Mouse (Mus musculus): ENCODE data around the gene Iqcf1. TPM values are rescaled to one million over a fixed set of nuclear protein-coding genes. Genes with fewer than 3 reads are reported as not detected.
"Not testable (repeated sequence)": the region's sequence is repeated elsewhere in the genome, so short reads cannot be mapped to it uniquely, and the experiment has no call there.

The Iqcf1 gene
- polyA plus RNA-seq, 1 experiment = not detected

DNA sequence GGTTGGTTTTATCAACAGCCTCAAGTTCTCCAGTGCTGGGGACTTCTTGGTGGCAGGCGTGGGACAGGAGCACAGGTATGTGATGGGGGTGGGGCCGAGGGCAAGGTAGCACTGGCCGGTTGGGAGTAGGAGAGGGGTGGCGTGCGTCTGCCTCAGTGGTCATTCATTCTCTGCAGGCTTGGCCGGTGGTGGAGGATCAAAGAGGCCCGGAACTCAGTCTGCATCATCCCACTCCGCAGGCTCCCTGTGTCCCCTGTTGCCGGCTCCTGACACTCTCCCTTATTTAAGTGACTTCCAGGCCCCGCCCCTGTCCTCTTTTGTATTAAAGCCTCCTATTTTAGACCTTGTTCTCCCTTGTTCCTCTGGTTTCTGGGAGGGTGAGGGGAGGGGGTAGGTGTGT is 14.7 kb upstream of the Iqcf1 start:
- no peak overlapping the region for H3K4me3 ChIP-seq (ENCODE audit: insufficient read depth, low read depth, low read length)
- no peaks in the 10 kb centered on the region for H3K4me1 ChIP-seq (ENCODE audit: control insufficient read depth, insufficient read depth, insufficient read length, low read length)
- no peak overlapping the region for H3K27ac ChIP-seq (replicated peaks; ENCODE audit: low read depth, low read length)

DNA sequence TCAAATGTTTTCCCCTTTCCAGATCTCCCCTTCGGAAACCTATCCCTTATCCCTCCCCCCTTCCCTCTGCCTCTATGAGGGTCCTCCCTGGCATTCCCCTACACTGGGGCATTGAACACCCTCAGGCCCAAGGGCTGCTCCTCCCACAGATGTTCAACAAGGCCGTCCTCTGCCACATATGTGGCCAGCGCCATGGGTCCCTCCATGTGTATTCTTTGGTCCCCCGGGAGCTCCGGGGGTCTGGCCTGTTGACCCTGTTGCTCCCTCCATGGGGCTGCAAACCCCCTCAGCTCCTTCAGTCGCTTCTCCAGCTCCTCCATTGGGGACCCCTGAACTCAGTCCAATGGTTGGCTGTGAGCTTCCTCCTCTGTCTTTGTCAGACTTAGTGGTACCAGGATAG is 12.2 kb upstream of the Iqcf1 start:
- not testable (repeated sequence) for H3K27ac ChIP-seq (replicated peaks; ENCODE audit: low read depth, low read length); H3K4me1 ChIP-seq (ENCODE audit: control insufficient read depth, insufficient read depth, insufficient read length, low read length); H3K4me3 ChIP-seq (ENCODE audit: insufficient read depth, low read depth, low read length)

DNA sequence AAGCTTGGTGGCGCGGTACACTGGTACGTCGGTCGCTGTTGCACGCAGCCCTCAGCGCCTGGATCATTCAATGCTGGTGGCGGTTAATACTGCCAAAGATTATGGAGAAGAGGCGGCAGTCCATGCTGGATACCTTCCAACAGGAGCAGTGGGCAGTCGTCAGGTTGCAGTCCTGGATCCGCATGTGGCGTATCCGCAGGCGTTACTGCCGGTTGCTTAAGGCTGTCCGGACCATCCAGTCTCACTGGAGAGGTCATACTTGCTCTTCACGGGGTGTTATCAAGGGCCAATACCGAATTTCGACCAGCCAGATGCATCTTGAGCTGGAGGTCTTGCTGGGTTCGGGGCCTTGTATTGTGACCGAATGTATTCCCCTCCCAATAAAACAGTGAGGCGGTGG is 2.1 kb downstream of the Iqcf1 start:
- Histone ChIP-seq H3K4me3 (ENCODE audit: insufficient read depth, low read depth, low read length) (no peak overlapping the region), H3K27ac (replicated peaks; ENCODE audit: low read depth, low read length) (no peak overlapping the region), H3K4me1 (ENCODE audit: control insufficient read depth, insufficient read depth, insufficient read length, low read length) (no peaks in the 10 kb centered on the region)

DNA sequence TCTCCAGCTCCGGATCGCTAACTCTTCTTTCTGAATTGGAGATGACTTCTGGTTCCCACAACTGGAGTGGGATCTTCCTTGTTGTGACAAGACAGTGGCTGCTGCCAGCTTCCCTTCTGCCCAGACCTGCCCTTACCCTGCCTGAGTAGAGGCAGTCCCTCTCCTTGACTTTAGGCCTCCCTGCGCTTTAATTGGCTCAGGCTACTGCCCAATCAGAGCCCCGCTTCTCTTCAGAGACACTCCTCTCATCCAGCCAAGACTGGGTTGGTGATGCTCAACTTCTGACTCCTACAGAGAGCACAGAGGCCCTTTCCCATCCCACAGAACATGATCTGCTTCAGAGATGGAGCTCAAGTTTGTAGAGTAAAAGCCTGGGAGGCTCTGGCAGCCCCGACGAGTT is 4.5 kb downstream of the Iqcf1 start:
- Histone ChIP-seq H3K4me1 (ENCODE audit: control insufficient read depth, insufficient read depth, insufficient read length, low read length) (no peaks in the 10 kb centered on the region), H3K27ac (replicated peaks; ENCODE audit: low read depth, low read length) (no peak overlapping the region), H3K4me3 (ENCODE audit: insufficient read depth, low read depth, low read length) (no peak overlapping the region)

DNA sequence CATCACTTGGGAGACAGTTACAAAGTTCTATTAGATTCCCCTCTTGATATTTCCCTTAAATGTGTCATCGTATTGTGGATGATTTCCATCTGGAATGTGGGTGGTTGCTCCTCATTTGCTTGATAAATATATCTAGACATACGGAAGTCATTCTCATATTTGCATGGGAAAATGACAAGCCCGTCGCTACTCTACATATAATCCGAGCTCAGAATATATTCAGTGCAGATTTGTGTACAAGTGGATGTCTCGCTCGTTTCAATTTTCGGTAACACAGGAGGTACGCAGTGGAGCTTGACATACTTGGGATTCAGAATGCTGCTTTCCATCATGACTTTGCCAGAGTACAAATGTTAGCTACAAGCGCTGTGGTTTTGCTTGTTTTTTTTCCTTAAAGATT is 9.6 kb downstream of the Iqcf1 start:
- H3K4me1 ChIP-seq (ENCODE audit: control insufficient read depth, insufficient read depth, insufficient read length, low read length) = no peaks in the 10 kb centered on the region
- H3K4me3 ChIP-seq (ENCODE audit: insufficient read depth, low read depth, low read length) = no peak overlapping the region
- H3K27ac ChIP-seq (replicated peaks; ENCODE audit: low read depth, low read length) = no peak overlapping the region

DNA sequence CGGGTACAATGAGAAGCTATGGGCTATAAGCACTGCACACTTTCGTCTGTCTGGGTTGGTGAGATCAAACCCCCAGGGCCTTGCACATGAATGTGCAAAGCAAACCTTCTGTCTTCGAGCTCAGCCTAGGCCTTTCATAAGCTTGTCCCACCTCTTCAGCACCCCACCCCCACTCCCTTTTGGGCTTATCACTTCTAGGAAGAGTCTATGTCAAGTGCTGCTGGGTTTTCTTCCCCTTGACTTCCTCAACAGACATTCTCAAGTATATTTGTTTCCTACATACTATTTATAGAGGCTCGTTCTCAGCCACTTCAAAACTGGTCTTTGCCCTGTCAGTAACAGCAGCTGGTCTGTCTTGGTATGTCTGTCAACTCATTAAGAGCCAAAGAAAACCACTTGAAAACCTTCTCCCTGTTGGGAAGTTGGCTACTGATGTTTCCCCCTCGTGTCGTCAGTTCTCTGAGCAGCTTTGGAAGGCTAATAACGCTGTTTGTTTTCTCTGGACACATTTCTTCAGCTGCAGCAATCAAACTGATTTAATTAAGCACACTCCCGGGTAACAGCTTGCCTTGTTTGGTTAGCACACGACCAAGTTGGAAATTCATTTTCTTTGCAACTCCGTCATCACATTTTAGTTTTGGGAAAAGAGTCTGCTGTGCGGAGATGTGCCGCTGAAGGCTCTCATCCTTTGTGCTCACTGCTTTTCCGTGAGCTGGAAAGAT is 13.1 kb downstream of the Iqcf1 start:
- Histone ChIP-seq H3K4me3 (ENCODE audit: insufficient read depth, low read depth, low read length) (no peak overlapping the region), H3K27ac (replicated peaks; ENCODE audit: low read depth, low read length) (no peak overlapping the region), H3K4me1 (ENCODE audit: control insufficient read depth, insufficient read depth, insufficient read length, low read length) (no peaks in the 10 kb centered on the region)

DNA sequence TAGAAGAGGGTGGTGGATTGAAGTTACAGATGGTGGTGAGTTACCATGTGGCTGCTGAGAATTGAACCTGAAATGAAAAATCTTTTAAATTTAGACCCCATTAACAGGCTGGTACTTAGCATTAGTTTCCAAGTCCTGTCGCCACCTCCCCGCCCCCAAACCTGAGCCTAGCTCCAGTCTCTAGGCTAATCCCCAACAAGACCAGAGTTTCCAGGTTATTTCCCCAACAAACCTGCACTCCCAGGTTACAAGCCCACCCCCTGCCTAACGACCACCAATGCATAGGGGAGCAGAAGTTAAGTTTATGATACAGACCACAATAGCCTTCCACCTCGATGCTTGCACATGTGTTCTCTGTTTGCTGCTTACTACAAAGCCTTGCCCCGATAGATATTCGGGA is 13.8 kb downstream of the Iqcf1 start:
- Histone ChIP-seq H3K27ac (replicated peaks; ENCODE audit: low read depth, low read length) (no peak overlapping the region), H3K4me3 (ENCODE audit: insufficient read depth, low read depth, low read length) (no peak overlapping the region), H3K4me1 (ENCODE audit: control insufficient read depth, insufficient read depth, insufficient read length, low read length) (no peaks in the 10 kb centered on the region)

DNA sequence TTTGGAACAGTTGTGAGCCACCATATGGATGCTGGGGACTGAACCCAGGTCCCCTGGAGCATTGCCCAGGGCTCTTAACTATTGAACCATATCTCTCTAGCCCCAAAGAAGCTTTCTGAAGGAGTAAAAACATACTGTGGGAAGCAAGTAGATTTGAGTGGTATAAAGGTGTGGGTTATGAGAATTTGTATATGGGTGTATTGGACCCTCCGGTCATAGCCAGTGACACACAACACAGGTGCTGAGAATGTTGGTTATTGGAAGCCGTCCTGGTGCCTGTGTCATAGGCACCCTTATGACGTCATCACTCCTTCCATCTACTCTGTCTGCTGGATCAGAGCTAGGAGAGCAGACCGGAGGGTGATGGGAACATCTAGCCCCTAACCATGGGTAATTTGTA is 14.5 kb downstream of the Iqcf1 start, which contains the start of gene Iqcf5:
Iqcf5 (plus strand) TSS at position 301 of the 400 bp plus-strand sequence.
- H3K27ac ChIP-seq (replicated peaks; ENCODE audit: low read depth, low read length) = no peak within 1 kb of the TSS
- no peak within 1 kb of the TSS for H3K4me3 ChIP-seq (ENCODE audit: insufficient read depth, low read depth, low read length)
- no peaks in the 10 kb centered on the region for H3K4me1 ChIP-seq (ENCODE audit: control insufficient read depth, insufficient read depth, insufficient read length, low read length)

DNA sequence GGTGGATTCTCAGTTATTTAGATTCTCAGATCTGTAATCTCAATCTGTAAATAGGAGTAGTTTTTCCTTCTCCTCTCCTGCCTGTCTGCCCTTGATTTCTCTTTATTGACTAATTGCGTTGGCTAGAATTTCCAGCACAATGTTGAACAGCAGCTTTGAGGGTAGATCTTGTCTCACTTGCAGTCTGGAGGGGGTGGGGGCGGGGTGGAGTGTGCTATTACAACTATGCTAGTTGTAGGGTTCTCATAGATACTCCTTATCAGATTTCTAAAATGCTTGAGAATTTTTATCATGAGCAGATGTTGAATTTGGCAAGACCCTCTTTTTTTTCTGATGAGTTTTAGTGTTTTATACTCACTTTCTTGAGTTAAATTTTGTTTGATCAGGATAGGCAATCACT is 19.7 kb downstream of the Iqcf1 start:
- no peak overlapping the region for H3K27ac ChIP-seq (replicated peaks; ENCODE audit: low read depth, low read length)
- no peak overlapping the region for H3K4me3 ChIP-seq (ENCODE audit: insufficient read depth, low read depth, low read length)
- H3K4me1 ChIP-seq (ENCODE audit: control insufficient read depth, insufficient read depth, insufficient read length, low read length) = no peaks in the 10 kb centered on the region

DNA sequence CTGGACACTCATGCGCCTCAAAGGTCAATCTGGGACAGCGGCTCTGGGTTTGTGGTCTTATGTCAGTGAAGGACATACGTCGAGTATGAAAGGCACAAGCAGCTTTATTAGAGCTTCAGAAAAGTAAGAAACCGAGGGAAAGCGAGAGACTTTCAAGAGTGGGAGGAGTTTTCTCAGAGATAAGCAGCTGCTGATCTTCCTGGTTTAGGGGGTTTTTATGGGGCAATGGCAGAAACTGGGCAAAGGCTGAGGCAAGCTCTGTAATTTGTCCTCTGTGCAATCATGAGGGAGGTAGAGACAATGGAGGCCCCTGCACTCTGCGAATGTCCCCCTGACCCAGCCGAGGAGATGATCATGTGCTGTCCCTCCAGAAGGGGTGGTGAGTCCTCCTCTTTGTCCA is 20.1 kb downstream of the Iqcf1 start:
- no peaks in the 10 kb centered on the region for H3K4me1 ChIP-seq (ENCODE audit: control insufficient read depth, insufficient read depth, insufficient read length, low read length)
- no peak overlapping the region for H3K27ac ChIP-seq (replicated peaks; ENCODE audit: low read depth, low read length)
- H3K4me3 ChIP-seq (ENCODE audit: insufficient read depth, low read depth, low read length) = no peak overlapping the region

DNA sequence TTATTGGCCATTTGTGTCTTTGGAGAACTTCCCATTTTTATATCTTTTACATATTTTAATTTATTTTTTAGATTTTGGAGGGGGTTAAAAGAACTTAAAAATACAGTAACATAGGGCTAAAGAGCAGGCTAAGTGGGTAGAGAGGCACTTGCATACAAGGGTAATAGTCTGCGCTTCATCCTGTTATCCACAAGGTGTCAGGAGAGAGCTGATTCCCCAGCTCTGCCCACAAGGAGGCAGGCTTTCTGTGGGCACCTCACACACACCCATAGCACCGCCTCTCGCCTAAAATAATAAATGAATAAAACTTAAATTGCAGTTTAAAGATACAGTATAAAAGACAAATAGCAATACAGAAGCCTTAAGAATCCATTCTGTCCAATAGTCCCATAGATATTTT is 32.1 kb downstream of the Iqcf1 start:
- Histone ChIP-seq H3K27ac (replicated peaks; ENCODE audit: low read depth, low read length) (no peak overlapping the region), H3K4me1 (ENCODE audit: control insufficient read depth, insufficient read depth, insufficient read length, low read length) (no peaks in the 10 kb centered on the region), H3K4me3 (ENCODE audit: insufficient read depth, low read depth, low read length) (no peak overlapping the region)

DNA sequence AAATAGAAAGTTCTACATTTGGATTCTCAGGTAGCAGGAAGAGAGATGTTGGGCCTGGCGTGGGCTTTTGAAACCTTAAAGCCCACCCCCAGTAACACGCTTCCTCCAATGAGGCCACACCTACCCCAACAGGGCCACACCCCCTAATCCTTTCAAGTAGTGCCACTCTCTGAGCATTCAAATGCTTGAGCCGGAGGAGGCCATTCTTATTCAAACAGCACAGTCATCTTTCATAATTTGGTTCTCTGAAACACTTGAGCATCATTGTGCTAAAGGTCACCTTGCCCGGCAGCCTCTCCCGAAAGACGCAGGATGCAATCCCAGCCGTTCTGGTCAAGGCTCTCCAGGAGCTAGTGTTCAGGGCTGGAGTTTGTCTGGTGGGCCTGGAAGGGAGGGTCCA is 34.5 kb downstream of the Iqcf1 start:
- Histone ChIP-seq H3K4me3 (ENCODE audit: insufficient read depth, low read depth, low read length) (no peak overlapping the region), H3K4me1 (ENCODE audit: control insufficient read depth, insufficient read depth, insufficient read length, low read length) (no peaks in the 10 kb centered on the region), H3K27ac (replicated peaks; ENCODE audit: low read depth, low read length) (no peak overlapping the region)

DNA sequence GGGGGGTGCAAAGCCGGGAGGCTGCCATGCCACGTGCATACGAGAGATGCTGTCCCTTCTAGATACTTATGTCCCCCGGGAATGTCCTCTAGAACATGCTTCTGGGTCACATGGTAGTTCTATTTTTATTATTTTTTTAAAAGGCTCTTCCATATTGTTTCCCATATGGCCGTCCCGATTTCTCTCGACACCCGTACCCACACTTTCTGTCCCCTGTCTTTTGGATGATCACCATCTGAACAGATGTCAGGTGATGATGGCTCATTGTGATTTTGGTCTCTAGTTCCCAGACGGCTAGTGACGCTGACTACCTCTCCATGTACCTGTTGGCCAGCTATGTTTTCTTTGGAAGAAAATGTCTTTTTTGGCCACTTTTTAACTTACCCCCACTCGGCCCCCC is 35.2 kb downstream of the Iqcf1 start:
- Histone ChIP-seq H3K4me1 (ENCODE audit: control insufficient read depth, insufficient read depth, insufficient read length, low read length) (no peaks in the 10 kb centered on the region), H3K4me3 (ENCODE audit: insufficient read depth, low read depth, low read length) (no peak overlapping the region), H3K27ac (replicated peaks; ENCODE audit: low read depth, low read length) (no peak overlapping the region)

Other genes with a start within 250 kb of the Iqcf1 start
- 9.4 and 12.7 TPM in 2 replicates for gene Poc1a, start 218.9 kb upstream of the Iqcf1 start, polyA plus RNA-seq (2012; ENCODE audit: insufficient read depth, insufficient read length, missing spikeins)
- gene Dusp7, start 131.3 kb upstream of the Iqcf1 start, polyA plus RNA-seq (2012; ENCODE audit: insufficient read depth, insufficient read length, missing spikeins) = 17.5 and 21.8 TPM in 2 replicates
- gene Rpl29, start 70.5 kb upstream of the Iqcf1 start, polyA plus RNA-seq (2012; ENCODE audit: insufficient read depth, insufficient read length, missing spikeins) = 143 and 152 TPM in 2 replicates
- 3.6 and 6.1 TPM in 2 replicates for gene Acy1, start 61.6 kb upstream of the Iqcf1 start, polyA plus RNA-seq (2012; ENCODE audit: insufficient read depth, insufficient read length, missing spikeins)
- 21.5 and 26.4 TPM in 2 replicates for gene Abhd14b, start 52.5 kb upstream of the Iqcf1 start, polyA plus RNA-seq (2012; ENCODE audit: insufficient read depth, insufficient read length, missing spikeins)
- 12.8 and 12.9 TPM in 2 replicates for gene Abhd14a, start 52.3 kb upstream of the Iqcf1 start, polyA plus RNA-seq (2012; ENCODE audit: insufficient read depth, insufficient read length, missing spikeins)
- gene Pcbp4, start 46.7 kb upstream of the Iqcf1 start, polyA plus RNA-seq (2012; ENCODE audit: insufficient read depth, insufficient read length, missing spikeins) = 12.8 and 14.5 TPM in 2 replicates
- not detected in 2 replicates for gene Gpr62, start 34.0 kb upstream of the Iqcf1 start, polyA plus RNA-seq (2012; ENCODE audit: insufficient read depth, insufficient read length, missing spikeins)
- 15.1 and 15.9 TPM in 2 replicates for gene Rrp9, start 24.0 kb upstream of the Iqcf1 start, polyA plus RNA-seq (2012; ENCODE audit: insufficient read depth, insufficient read length, missing spikeins)
- gene Parp3, start 23.0 kb upstream of the Iqcf1 start, polyA plus RNA-seq (2012; ENCODE audit: insufficient read depth, insufficient read length, missing spikeins) = 45.8 and 46.8 TPM in 2 replicates
- gene Iqcf5, start 14.6 kb downstream of the Iqcf1 start, polyA plus RNA-seq (2012; ENCODE audit: insufficient read depth, insufficient read length, missing spikeins) = not detected in 2 replicates
- gene Iqcf3, start 61.7 kb downstream of the Iqcf1 start, polyA plus RNA-seq (2012; ENCODE audit: insufficient read depth, insufficient read length, missing spikeins) = not detected in 2 replicates
- gene Iqcf4, start 71.0 kb downstream of the Iqcf1 start, polyA plus RNA-seq (2012; ENCODE audit: insufficient read depth, insufficient read length, missing spikeins) = not detected in 2 replicates
- not detected in 2 replicates for gene Iqcf6, start 126.6 kb downstream of the Iqcf1 start, polyA plus RNA-seq (2012; ENCODE audit: insufficient read depth, insufficient read length, missing spikeins)
- not detected in 2 replicates for gene Grm2, start 156.1 kb downstream of the Iqcf1 start, polyA plus RNA-seq (2012; ENCODE audit: insufficient read depth, insufficient read length, missing spikeins)
- 61.1 and 85.1 TPM in 2 replicates for gene Tex264, start 186.0 kb downstream of the Iqcf1 start, polyA plus RNA-seq (2012; ENCODE audit: insufficient read depth, insufficient read length, missing spikeins)

Data from brown adipose tissue, adult 24 weeks (tissue).